Mouse (Mus musculus): ENCODE data around the gene Scn8a. TPM values are rescaled to one million over a fixed set of nuclear protein-coding genes. Genes with fewer than 3 reads are reported as not detected.

The Scn8a gene
- polyA plus RNA-seq, 1 experiment from 2014 or later, result 5.5 TPM

DNA sequence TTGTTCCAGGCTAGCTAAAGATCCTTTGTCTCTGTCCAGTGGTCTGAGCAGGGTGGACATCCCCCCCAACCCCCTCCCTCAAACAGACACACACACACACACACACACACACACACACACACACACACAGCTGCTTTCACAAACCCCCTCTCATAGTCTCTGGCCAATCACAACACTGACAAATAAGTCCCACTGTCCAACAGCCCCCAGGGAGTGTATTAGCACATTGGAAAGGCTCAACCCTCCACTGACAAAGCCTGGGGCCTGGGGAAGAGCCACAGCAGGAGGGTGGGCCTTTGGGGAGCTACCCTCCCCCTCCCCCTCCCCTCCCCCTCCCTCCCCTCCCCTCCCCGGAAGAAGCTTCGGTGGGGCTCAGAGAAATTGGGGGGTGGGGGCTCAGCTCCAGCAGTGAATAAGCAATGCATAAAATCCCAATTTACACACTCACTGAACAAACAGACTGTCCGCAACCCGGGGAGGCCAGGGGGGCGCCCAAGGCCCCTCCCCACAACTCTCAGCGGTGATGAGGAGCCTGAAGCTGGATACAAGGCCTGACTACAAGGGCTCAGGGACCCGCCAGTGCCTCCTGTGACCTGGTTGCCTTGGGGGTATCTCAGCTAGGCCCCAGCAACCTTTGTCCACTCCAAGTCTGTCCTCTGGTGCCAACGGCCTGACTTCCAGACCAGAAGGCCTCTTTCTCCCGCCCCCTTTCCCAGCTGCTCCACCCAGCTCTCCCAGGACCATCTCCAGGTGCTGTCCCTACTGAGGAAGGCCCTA, 197.4 kb downstream of the Scn8a start:
- Histone ChIP-seq H3K4me3 (no peak overlapping the region), H3K9ac (no peak overlapping the region), H3K36me3 (no peaks in the 10 kb centered on the region), H3K9me3 (no peaks in the 10 kb centered on the region), H3K27ac (peak overlapping the region; percentile 10; the same call in 1 of the 2 replicates), H3K27me3 (no peaks in the 10 kb centered on the region), H3K4me1 (peaks cover 76% of the 10 kb centered on the region), H3K4me2 (replicated peaks) (no peak overlapping the region)
- 33% methylated on average over 7 of the region's 9 CpGs for WGBS
- no peak for ATAC-seq (ENCODE audit: low FRiP score, low read depth)

- no peak for ATAC-seq (ENCODE audit: low FRiP score, low read depth)
- H3K4me3 ChIP-seq, result no peak overlapping the region
- no peak overlapping the region for H3K27ac ChIP-seq
- H3K4me2 ChIP-seq (replicated peaks), result no peak overlapping the region
- no peaks in the 10 kb centered on the region for H3K9me3 ChIP-seq
- no peak overlapping the region for H3K9ac ChIP-seq
- WGBS, result 55% methylated on average over 3 of the region's 3 CpGs
- no peaks in the 10 kb centered on the region for H3K27me3 ChIP-seq
- H3K36me3 ChIP-seq, result peaks cover 2% of the 10 kb centered on the region; the same call in 1 of the 2 replicates
- peaks cover 69% of the 10 kb centered on the region for H3K4me1 ChIP-seq
Measured at GRCm38 (mm10) chr15:101068029-101068428, 198.4 kb downstream of the Scn8a start.

DNA sequence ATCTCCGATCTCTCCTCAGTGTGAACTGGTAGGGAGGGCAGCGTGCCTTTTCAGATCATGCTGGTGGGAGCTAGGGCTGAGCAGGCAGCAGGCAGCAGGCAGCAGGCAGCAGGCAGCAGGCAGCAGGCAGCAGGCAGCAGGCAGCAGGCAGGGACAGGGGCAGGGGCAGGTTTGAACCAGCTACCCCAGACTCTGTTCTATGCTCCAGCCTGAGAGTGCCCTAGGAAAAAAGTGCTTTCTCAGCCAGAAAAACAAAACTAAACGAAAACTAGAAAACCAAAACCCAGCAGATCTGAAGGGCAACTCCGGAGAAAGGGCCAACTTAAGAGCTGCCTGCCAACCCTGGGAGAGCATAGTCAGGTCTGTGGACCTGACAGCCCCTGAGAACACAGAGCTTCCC, 199.0 kb downstream of the Scn8a start:
- no peak overlapping the region for H3K4me3 ChIP-seq
- ATAC-seq (ENCODE audit: low FRiP score, low read depth), result no peak
- H3K4me1 ChIP-seq, result peaks cover 69% of the 10 kb centered on the region
- no peaks in the 10 kb centered on the region for H3K27me3 ChIP-seq
- WGBS, result 67% methylated on average over 4 of the region's 4 CpGs
- no peak overlapping the region for H3K4me2 ChIP-seq (replicated peaks)
- peaks cover 8% of the 10 kb centered on the region; the same call in 1 of the 2 replicates for H3K36me3 ChIP-seq
- no peaks in the 10 kb centered on the region for H3K9me3 ChIP-seq
- H3K27ac ChIP-seq, result no peak overlapping the region
- no peak overlapping the region for H3K9ac ChIP-seq

GRCm38 (mm10) chr15:101069641-101070190, 200.1 kb downstream of the Scn8a start:
- WGBS, result 51% methylated on average over 9 of the region's 9 CpGs
- no peaks in the 10 kb centered on the region for H3K9me3 ChIP-seq
- peaks cover 69% of the 10 kb centered on the region for H3K4me1 ChIP-seq
- peak overlapping the region; percentile 12; the same call in 1 of the 2 replicates for H3K4me2 ChIP-seq (replicated peaks)
- H3K9ac ChIP-seq, result no peak overlapping the region
- peak overlapping the region; percentile 64; the same call in 1 of the 2 replicates for H3K27ac ChIP-seq
- no peak for ATAC-seq (ENCODE audit: low FRiP score, low read depth)
- peaks cover 8% of the 10 kb centered on the region; the same call in 1 of the 2 replicates for H3K36me3 ChIP-seq
- no peaks in the 10 kb centered on the region for H3K27me3 ChIP-seq
- H3K4me3 ChIP-seq, result no peak overlapping the region

- H3K27me3 ChIP-seq, result no peaks in the 10 kb centered on the region
- peak overlapping the region; percentile 64; the same call in 1 of the 2 replicates for H3K27ac ChIP-seq
- H3K36me3 ChIP-seq, result peaks cover 8% of the 10 kb centered on the region; the same call in 1 of the 2 replicates
- no peak overlapping the region for H3K4me2 ChIP-seq (replicated peaks)
- 30% methylated on average over 5 of the region's 5 CpGs for WGBS
- H3K4me3 ChIP-seq, result no peak overlapping the region
- H3K9ac ChIP-seq, result peak overlapping the region; percentile 43; the same call in 1 of the 2 replicates
- peaks cover 66% of the 10 kb centered on the region for H3K4me1 ChIP-seq
- ATAC-seq (ENCODE audit: low FRiP score, low read depth), result no peak
- no peaks in the 10 kb centered on the region for H3K9me3 ChIP-seq
Measured at GRCm38 (mm10) chr15:101070762-101071161, 201.1 kb downstream of the Scn8a start.

DNA sequence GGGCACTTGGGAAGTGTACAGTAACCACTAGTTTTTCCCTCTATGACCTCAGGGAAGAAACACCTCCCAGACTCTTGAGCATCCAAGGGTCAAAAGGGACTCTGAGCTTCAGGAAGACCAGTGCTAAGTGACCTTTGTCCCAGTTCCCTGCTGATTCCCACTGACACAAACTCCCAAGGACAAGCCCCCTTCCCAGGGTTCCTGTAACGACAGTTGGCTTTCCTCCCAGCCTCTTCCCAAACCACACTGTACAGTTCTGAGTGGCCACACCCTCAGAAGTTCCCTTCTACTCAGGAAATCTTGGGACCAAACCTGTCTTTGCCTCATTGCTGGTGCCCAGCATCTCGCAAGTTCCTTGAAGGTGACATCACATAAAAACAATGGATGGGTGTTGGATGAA, 203.1 kb downstream of the Scn8a start:
- H3K9ac ChIP-seq, result no peak overlapping the region
- H3K27ac ChIP-seq, result no peak overlapping the region
- peaks cover 8% of the 10 kb centered on the region; the same call in 1 of the 2 replicates for H3K36me3 ChIP-seq
- no peaks in the 10 kb centered on the region for H3K9me3 ChIP-seq
- H3K27me3 ChIP-seq, result no peaks in the 10 kb centered on the region
- ATAC-seq (ENCODE audit: low FRiP score, low read depth), result no peak
- H3K4me2 ChIP-seq (replicated peaks), result no peak overlapping the region
- peaks cover 68% of the 10 kb centered on the region for H3K4me1 ChIP-seq
- no peak overlapping the region for H3K4me3 ChIP-seq
- WGBS, result 61% methylated on average over 2 of the region's 2 CpGs

- H3K9me3 ChIP-seq, result no peaks in the 10 kb centered on the region
- H3K4me1 ChIP-seq, result peaks cover 62% of the 10 kb centered on the region
- H3K4me3 ChIP-seq, result no peak overlapping the region
Measured at GRCm38 (mm10) chr15:101074067-101074466, 204.4 kb downstream of the Scn8a start.

GRCm38 (mm10) chr15:101075150-101075549, 205.5 kb downstream of the Scn8a start:
- H3K9me3 ChIP-seq, result no peaks in the 10 kb centered on the region
- H3K4me1 ChIP-seq, result peaks cover 54% of the 10 kb centered on the region
- H3K4me2 ChIP-seq (replicated peaks), result peak overlapping the region; percentile 86
- H3K4me3 ChIP-seq, result no peak overlapping the region
- peaks cover 8% of the 10 kb centered on the region; the same call in 1 of the 2 replicates for H3K36me3 ChIP-seq
- no peaks in the 10 kb centered on the region for H3K27me3 ChIP-seq
- H3K27ac ChIP-seq, result no peak overlapping the region
- 42% methylated on average over 4 of the region's 4 CpGs for WGBS
- no peak for ATAC-seq (ENCODE audit: low FRiP score, low read depth)
- no peak overlapping the region for H3K9ac ChIP-seq

More at GRCm38 (mm10) chr15:101074067-101074466, 204.4 kb downstream of the Scn8a start:
- no peak overlapping the region for H3K4me2 ChIP-seq (replicated peaks)
- no peaks in the 10 kb centered on the region for H3K27me3 ChIP-seq
- H3K27ac ChIP-seq, result no peak overlapping the region
- WGBS, result 71% methylated on average over 5 of the region's 5 CpGs
- no peak overlapping the region for H3K9ac ChIP-seq
- ATAC-seq (ENCODE audit: low FRiP score, low read depth), result no peak
- peaks cover 8% of the 10 kb centered on the region; the same call in 1 of the 2 replicates for H3K36me3 ChIP-seq

DNA sequence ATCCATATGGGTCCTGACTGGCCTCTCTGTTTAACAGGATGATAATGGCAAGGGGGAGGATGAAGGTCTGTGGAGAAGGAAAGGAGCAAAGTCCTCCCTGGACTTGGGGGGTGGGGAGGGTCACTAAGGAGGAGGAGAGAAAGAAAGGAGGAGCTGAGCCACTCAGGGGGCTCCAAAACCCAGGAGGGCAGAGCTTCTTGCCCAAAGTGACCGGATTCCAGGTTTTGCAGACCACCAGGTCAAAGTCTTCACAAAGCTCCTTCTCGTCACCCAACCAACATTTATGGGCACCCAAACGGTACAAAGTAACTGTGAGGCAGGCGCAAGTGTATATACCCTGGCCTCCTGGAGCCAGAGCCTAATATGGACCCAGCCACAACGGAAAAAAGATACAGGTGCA, 206.0 kb downstream of the Scn8a start:
- Histone ChIP-seq H3K27ac (no peak overlapping the region), H3K4me3 (peak overlapping the region; percentile 85)

DNA sequence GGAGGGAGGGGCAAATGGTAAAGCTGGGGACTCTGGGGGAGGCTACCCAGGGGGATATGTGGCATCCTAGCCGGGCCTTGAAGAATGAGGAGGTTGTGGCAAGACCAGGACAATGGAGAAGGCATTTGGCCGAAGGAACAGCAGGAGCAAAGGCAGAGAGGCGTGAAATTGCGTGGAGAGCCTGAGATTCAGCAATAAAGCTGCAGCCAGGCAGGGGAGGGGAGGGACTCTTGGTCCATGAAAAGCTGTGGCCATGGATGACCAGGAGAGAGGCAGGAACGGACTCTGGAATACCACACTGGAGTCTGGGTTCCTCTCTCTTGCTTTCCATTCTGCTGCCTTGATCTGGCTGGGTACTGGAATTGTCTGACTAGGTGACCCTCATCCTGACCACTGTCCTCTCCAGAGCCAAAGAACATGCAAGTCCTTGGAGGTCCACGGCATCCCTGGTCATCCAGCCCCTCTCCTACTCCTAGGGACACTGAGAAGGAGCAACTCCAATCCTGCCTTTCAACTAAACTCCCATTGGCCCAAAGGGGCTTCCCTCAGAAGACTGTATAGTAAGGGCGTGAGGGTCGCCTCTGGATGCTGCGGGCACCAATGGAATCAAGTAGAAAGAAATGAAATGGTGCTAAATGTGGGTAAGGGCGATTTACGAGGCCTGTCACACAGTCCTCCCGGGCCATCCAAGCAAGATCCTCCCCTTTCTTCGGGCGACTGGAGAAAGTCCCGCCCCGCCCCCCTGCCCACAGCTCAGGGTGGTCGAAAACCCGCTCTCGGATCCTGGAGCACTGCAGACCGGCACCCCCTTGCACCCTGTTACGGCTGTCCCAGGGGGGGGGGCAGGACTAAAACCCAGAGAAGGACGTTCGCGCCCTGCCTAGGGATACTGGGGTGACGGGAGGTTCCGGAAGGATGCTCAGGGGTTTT, 206.7 kb downstream of the Scn8a start:
- H3K9ac ChIP-seq, result peak overlapping the region; percentile 88
- peaks cover 51% of the 10 kb centered on the region for H3K4me1 ChIP-seq
- H3K27me3 ChIP-seq, result no peaks in the 10 kb centered on the region
- peak overlapping the region; percentile 85 for H3K4me3 ChIP-seq
- no peak for ATAC-seq (ENCODE audit: low FRiP score, low read depth)
- peaks cover 8% of the 10 kb centered on the region; the same call in 1 of the 2 replicates for H3K36me3 ChIP-seq
- 4% methylated on average over 26 of the region's 26 CpGs for WGBS
- H3K27ac ChIP-seq, result no peak overlapping the region
- no peaks in the 10 kb centered on the region for H3K9me3 ChIP-seq
- peak overlapping the region; percentile 86 for H3K4me2 ChIP-seq (replicated peaks)

More for the DNA sequence above, 206.0 kb downstream of the Scn8a start:
- ATAC-seq (ENCODE audit: low FRiP score, low read depth), result no peak
- H3K27me3 ChIP-seq, result no peaks in the 10 kb centered on the region
- H3K9me3 ChIP-seq, result no peaks in the 10 kb centered on the region
- no peak overlapping the region for H3K9ac ChIP-seq
- 19% methylated on average over 5 of the region's 5 CpGs for WGBS
- peaks cover 51% of the 10 kb centered on the region for H3K4me1 ChIP-seq
- peak overlapping the region; percentile 86 for H3K4me2 ChIP-seq (replicated peaks)
- H3K36me3 ChIP-seq, result peaks cover 8% of the 10 kb centered on the region; the same call in 1 of the 2 replicates

DNA sequence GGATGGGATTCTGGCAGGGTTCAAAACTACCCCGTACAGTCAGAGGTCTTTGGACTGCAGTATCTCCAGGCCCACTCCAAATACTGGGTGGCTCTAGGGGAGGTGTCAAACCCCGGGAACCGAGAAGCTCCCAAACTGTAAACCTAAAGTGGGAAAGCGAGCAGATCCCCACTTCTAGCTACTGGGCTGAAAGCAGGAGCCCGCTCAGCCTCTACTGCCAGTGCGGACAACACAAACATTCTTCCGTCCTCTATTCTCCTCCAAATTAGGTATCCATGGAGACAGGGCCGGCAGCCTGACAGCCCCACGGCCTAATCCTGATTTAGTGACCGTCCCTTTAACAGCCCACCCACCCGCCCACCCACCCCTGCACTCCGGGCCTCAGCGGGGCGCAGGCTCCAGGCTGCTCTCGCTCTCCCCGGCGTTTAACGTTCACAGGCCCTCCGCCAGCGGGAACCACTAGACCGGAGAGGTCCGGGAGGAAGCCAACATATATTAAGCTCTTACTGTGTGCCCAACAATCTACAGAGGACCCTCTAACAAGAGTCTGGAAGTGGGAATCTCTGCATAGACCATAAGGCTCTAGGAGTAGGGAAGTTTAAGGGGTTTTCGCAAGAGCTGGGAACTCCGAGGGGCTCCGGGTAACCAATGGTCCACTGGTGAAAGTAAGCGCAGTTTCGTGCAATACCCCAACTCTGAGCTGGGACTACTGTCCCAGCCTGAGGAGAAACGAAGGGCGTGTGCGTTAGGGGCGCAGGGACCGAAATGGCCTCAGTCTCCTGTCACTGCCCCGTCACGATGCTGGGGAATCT, 207.5 kb downstream of the Scn8a start:
- peak overlapping the region; percentile 88 for H3K9ac ChIP-seq
- peaks cover 8% of the 10 kb centered on the region; the same call in 1 of the 2 replicates for H3K36me3 ChIP-seq
- peaks cover 55% of the 10 kb centered on the region for H3K4me1 ChIP-seq
- peak overlapping the region; percentile 86 for H3K4me2 ChIP-seq (replicated peaks)
- no peak for ATAC-seq (ENCODE audit: low FRiP score, low read depth)
- peak overlapping the region; percentile 85 for H3K4me3 ChIP-seq
- no peaks in the 10 kb centered on the region for H3K27me3 ChIP-seq
- H3K27ac ChIP-seq, result peak overlapping the region; percentile 75
- 2% methylated on average over 34 of the region's 34 CpGs for WGBS
- H3K9me3 ChIP-seq, result no peaks in the 10 kb centered on the region

Measured in limb, embryonic 13.5 days (tissue).